In the genomic region with DNA sequence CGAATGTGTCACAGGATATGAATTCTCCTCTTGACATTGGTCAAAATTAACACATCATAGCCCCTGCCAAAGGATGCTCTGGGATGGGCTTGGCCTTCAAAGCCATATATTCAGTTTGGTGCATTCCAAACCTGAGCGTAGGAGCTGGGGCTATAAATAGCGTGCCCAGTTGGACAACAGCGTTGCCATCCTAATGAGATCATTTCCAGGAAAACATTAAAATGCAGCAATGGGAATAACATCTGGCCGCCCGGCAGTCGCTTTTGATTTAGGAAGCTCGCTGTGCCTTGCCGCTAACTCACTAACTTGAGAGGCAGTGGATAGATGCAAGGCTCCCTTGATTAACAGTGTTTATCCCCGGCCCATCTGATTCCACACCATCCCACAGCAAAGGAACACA, we compare ENCODE assay signal across 23 mouse cellular contexts. TPM values are rescaled to one million over a fixed set of nuclear protein-coding genes. Genes with fewer than 3 reads are reported as not detected.
DNase-seq lines count a peak whose midpoint lies in the region; ATAC-seq and TF ChIP-seq lines count a peak whose summit lies in the region.
"Had no signal": no experiment of that assay in that cellular context is flagged by ENCODE, and none has a peak within 500 bp of the region (broad histone marks: within the 10 kb centered on the region; RNA-seq: fewer than 3 reads in every experiment).

No protein-coding gene starts in this region.

- WGBS in forebrain, embryonic 14.5 days = 68% methylated on average over 10 of the region's 10 CpGs
- WGBS in forebrain, embryonic 13.5 days = 79% methylated on average over 10 of the region's 10 CpGs
- WGBS in heart, postnatal 0 days = 34% methylated on average over 10 of the region's 10 CpGs
- WGBS in limb, embryonic 14.5 days = 30% methylated on average over 10 of the region's 10 CpGs
- WGBS in liver, embryonic 12.5 days (ENCODE audit: insufficient replicate concordance) = 74% methylated on average over 10 of the region's 10 CpGs

- H3K4me2 ChIP-seq in forebrain, embryonic 14.5 days (ENCODE audit: low read length) = no peak overlapping the region
- H3K4me2 ChIP-seq in forebrain, embryonic 13.5 days = no peak overlapping the region
- 0 out of 2 replicates have a peak overlapping the region, but pooled peaks have one; percentile 12 for H3K4me2 ChIP-seq in heart, postnatal 0 days (ENCODE audit: low read depth, low read length)
- no peak overlapping the region for H3K4me2 ChIP-seq in limb, embryonic 14.5 days (replicated peaks; ENCODE audit: low read depth, low read length, severe bottlenecking)
- no peak overlapping the region for H3K4me2 ChIP-seq in liver, embryonic 12.5 days
- H3K4me2 ChIP-seq: embryonic facial prominence, embryonic 12.5 days; forebrain, embryonic 15.5 days; heart, embryonic 12.5 days; liver, embryonic 15.5 days; midbrain, embryonic 15.5 days had no signal

- TF ChIP-seq CTCF in heart, postnatal 0 days (IDR thresholded peaks at IDR 0.05; ENCODE audit: low read depth) = no peak

- no peak for ATAC-seq in forebrain, embryonic 14.5 days
- ATAC-seq in forebrain, embryonic 13.5 days = no peak
- ATAC-seq in heart, postnatal 0 days (ENCODE audit: insufficient read depth, low read depth) = peak; percentile 28
- ATAC-seq in limb, embryonic 14.5 days (ENCODE audit: low FRiP score, low read depth) = no peak
- ATAC-seq in liver, embryonic 12.5 days = no peak
- ATAC-seq: activated CD4-positive, CD25-positive, alpha-beta regulatory T cell, adult 4 months; forebrain, embryonic 15.5 days; inflammation-experienced regulatory T-cells, adult 6 months; midbrain, embryonic 15.5 days had no signal

- H3K36me3 ChIP-seq in forebrain, embryonic 14.5 days (ENCODE audit: control insufficient read depth, insufficient read depth, low read length) = no peaks in the 10 kb centered on the region
- no peaks in the 10 kb centered on the region for H3K36me3 ChIP-seq in forebrain, embryonic 13.5 days (ENCODE audit: poor library complexity, severe bottlenecking)
- no peaks in the 10 kb centered on the region for H3K36me3 ChIP-seq in heart, postnatal 0 days (replicated peaks; ENCODE audit: control insufficient read depth, insufficient read depth, low read length)
- no peaks in the 10 kb centered on the region for H3K36me3 ChIP-seq in limb, embryonic 14.5 days (ENCODE audit: control insufficient read depth, insufficient read depth, low read length)
- H3K36me3 ChIP-seq in liver, embryonic 12.5 days = no peaks in the 10 kb centered on the region
- H3K36me3 ChIP-seq: embryonic facial prominence, embryonic 12.5 days; forebrain, embryonic 15.5 days; heart, embryonic 12.5 days; liver, embryonic 15.5 days; midbrain, embryonic 15.5 days had no signal

- intact Hi-C loops in heart, postnatal 25 days (cut with DNase I) = no loop called here

- H3K27ac ChIP-seq in forebrain, embryonic 14.5 days (ENCODE audit: low read depth, low read length) = no peak overlapping the region
- H3K27ac ChIP-seq in forebrain, embryonic 13.5 days = no peak overlapping the region
- H3K27ac ChIP-seq in heart, postnatal 0 days (ENCODE audit: low read depth) = peak overlapping the region; percentile 64; the same call in 1 of the 2 replicates
- 0 out of 2 replicates have a peak overlapping the region, but pooled peaks have one; percentile 33 for H3K27ac ChIP-seq in limb, embryonic 14.5 days (replicated peaks; ENCODE audit: low read depth, low read length)
- no peak overlapping the region for H3K27ac ChIP-seq in liver, embryonic 12.5 days
- H3K27ac ChIP-seq: embryonic facial prominence, embryonic 12.5 days; forebrain, embryonic 15.5 days; liver, embryonic 15.5 days; midbrain, embryonic 15.5 days had no signal

- no peak overlapping the region for H3K4me3 ChIP-seq in forebrain, embryonic 14.5 days (ENCODE audit: low read depth, low read length)
- no peak overlapping the region for H3K4me3 ChIP-seq in forebrain, embryonic 13.5 days
- H3K4me3 ChIP-seq in heart, postnatal 0 days (ENCODE audit: low read depth, low read length) = no peak overlapping the region
- no peak overlapping the region for H3K4me3 ChIP-seq in limb, embryonic 14.5 days (replicated peaks; ENCODE audit: low read length)
- H3K4me3 ChIP-seq in liver, embryonic 12.5 days = no peak overlapping the region
- H3K4me3 ChIP-seq: embryonic facial prominence, embryonic 12.5 days; forebrain, embryonic 15.5 days; heart, embryonic 12.5 days; liver, embryonic 15.5 days; midbrain, embryonic 15.5 days had no signal

- no peaks in the 10 kb centered on the region for H3K27me3 ChIP-seq in forebrain, embryonic 14.5 days (replicated peaks; ENCODE audit: control insufficient read depth, insufficient read depth, low read length)
- no peaks in the 10 kb centered on the region for H3K27me3 ChIP-seq in forebrain, embryonic 13.5 days
- H3K27me3 ChIP-seq in heart, postnatal 0 days (ENCODE audit: control insufficient read depth, insufficient read depth, low read length) = no peaks in the 10 kb centered on the region
- no peaks in the 10 kb centered on the region for H3K27me3 ChIP-seq in limb, embryonic 14.5 days (ENCODE audit: control insufficient read depth, insufficient read depth, low read length)
- no peaks in the 10 kb centered on the region for H3K27me3 ChIP-seq in liver, embryonic 12.5 days (replicated peaks)
- H3K27me3 ChIP-seq: embryonic facial prominence, embryonic 12.5 days; forebrain, embryonic 15.5 days; heart, embryonic 12.5 days; liver, embryonic 15.5 days; midbrain, embryonic 15.5 days had no signal

- peak; percentile 27 for DNase-seq in forebrain, embryonic 14.5 days (ENCODE audit: low spot score)
- DNase-seq in heart, postnatal 0 days (ENCODE audit: low spot score) = no peak
- DNase-seq in heart, postnatal 25 days (ENCODE audit: low spot score) = no peak
- peak; percentile 20 for DNase-seq in lung, postnatal 10 days
- DNase-seq in lung, adult 18-20 months = no peak
- DNase-seq in limb, embryonic 14.5 days (ENCODE audit: low spot score) = peak; percentile 43
- DNase-seq: adrenal gland, postnatal 36 days; cerebellum, postnatal 14 days; kidney, postnatal 36 days; thymus, adult 2 months had no signal

- H3K9ac ChIP-seq in forebrain, embryonic 14.5 days (ENCODE audit: low read length) = no peak overlapping the region
- H3K9ac ChIP-seq in forebrain, embryonic 13.5 days = no peak overlapping the region
- H3K9ac ChIP-seq in heart, postnatal 0 days (replicated peaks; ENCODE audit: low read depth, low read length) = no peak overlapping the region
- H3K9ac ChIP-seq in limb, embryonic 14.5 days (ENCODE audit: low read depth, low read length, severe bottlenecking) = no peak overlapping the region
- no peak overlapping the region for H3K9ac ChIP-seq in liver, embryonic 12.5 days
- H3K9ac ChIP-seq: embryonic facial prominence, embryonic 12.5 days; forebrain, embryonic 15.5 days; heart, embryonic 12.5 days; liver, embryonic 15.5 days; midbrain, embryonic 15.5 days had no signal

- no peak for TF ChIP-seq POLR2A in limb, embryonic 14.5 days (IDR thresholded peaks at IDR 0.05; ENCODE audit: borderline replicate concordance, extremely low read depth, insufficient read depth, insufficient read length)

- TF ChIP-seq EP300 in heart, postnatal 0 days (IDR thresholded peaks at IDR 0.05; ENCODE audit: low read depth) = peak; percentile 46; the same call in 1 of the 2 replicates

- H3K9me3 ChIP-seq in forebrain, embryonic 14.5 days (replicated peaks; ENCODE audit: control insufficient read depth, low read length) = no peaks in the 10 kb centered on the region
- no peaks in the 10 kb centered on the region for H3K9me3 ChIP-seq in forebrain, embryonic 13.5 days (replicated peaks)
- no peaks in the 10 kb centered on the region for H3K9me3 ChIP-seq in heart, postnatal 0 days (replicated peaks; ENCODE audit: control insufficient read depth, low read length)
- no peaks in the 10 kb centered on the region for H3K9me3 ChIP-seq in limb, embryonic 14.5 days (ENCODE audit: control insufficient read depth, low read length)
- H3K9me3 ChIP-seq in liver, embryonic 12.5 days (replicated peaks) = no peaks in the 10 kb centered on the region
- H3K9me3 ChIP-seq: embryonic facial prominence, embryonic 12.5 days; forebrain, embryonic 15.5 days; heart, embryonic 12.5 days; liver, embryonic 15.5 days; midbrain, embryonic 15.5 days had no signal

- H3K4me1 ChIP-seq in forebrain, embryonic 14.5 days (ENCODE audit: control insufficient read depth, insufficient read depth, low read length) = peaks cover 3% of the 10 kb centered on the region; the same call in 1 of the 2 replicates
- no peaks in the 10 kb centered on the region for H3K4me1 ChIP-seq in forebrain, embryonic 13.5 days
- H3K4me1 ChIP-seq in heart, postnatal 0 days (ENCODE audit: control insufficient read depth, insufficient read depth) = peaks cover 9% of the 10 kb centered on the region; the same call in 1 of the 2 replicates
- peaks cover 7% of the 10 kb centered on the region; the same call in 1 of the 2 replicates for H3K4me1 ChIP-seq in limb, embryonic 14.5 days (ENCODE audit: control insufficient read depth, insufficient read depth, low read length)
- H3K4me1 ChIP-seq in liver, embryonic 12.5 days = no peaks in the 10 kb centered on the region
- H3K4me1 ChIP-seq: forebrain, embryonic 15.5 days; liver, embryonic 15.5 days had no signal

RNA-seq across cellular contexts. Expression of gene Lect2, which starts 18.0 kb away (rescaled TPM):
- not detected in 2 replicates for polyA plus RNA-seq in forebrain, embryonic 14.5 days (2014; fragmentation: Nextera tagmentation; extraction: Ambion mirVana)
- not detected in 2 replicates for polyA plus RNA-seq in forebrain, embryonic 13.5 days (2015; fragmentation: Nextera tagmentation; extraction: Ambion mirVana)
- total RNA-seq in heart, postnatal 0 days (2014; rRNA removed; ENCODE audit: low replicate concordance) = not detected in 2 replicates
- polyA plus RNA-seq in heart, postnatal 0 days (2015; fragmentation: Nextera tagmentation; extraction: Ambion mirVana) = not detected in 2 replicates
- not detected for total RNA-seq in heart, postnatal 25 days (2021)
- polyA plus RNA-seq in limb, embryonic 14.5 days (2012; rRNA removed) = not detected in 2 replicates
- polyA plus RNA-seq in limb, embryonic 14.5 days (2014; fragmentation: Nextera tagmentation; extraction: Ambion mirVana) = not detected in 2 replicates
- 31.7 and 38.1 TPM in 2 replicates for polyA plus RNA-seq in liver, embryonic 12.5 days (2016; fragmentation: Nextera tagmentation; extraction: Ambion mirVana)
- total RNA-seq: adrenal gland, postnatal 36 days; layer of hippocampus, postnatal 25 days; left cerebral cortex, postnatal 36 days had no signal
- polyA plus RNA-seq: activated CD4-positive, CD25-positive, alpha-beta regulatory T cell, adult 4 months; embryonic facial prominence, embryonic 12.5 days; forebrain, embryonic 15.5 days; hindbrain, embryonic 11.5 days; inflammation-experienced regulatory T-cells, adult 6 months; midbrain, embryonic 15.5 days; neural tube, embryonic 14.5 days; thymus, adult 2 months had no signal

RNA-seq across cellular contexts. Expression of gene Tgfbi, which starts 43.0 kb away (rescaled TPM):
- polyA plus RNA-seq in forebrain, embryonic 14.5 days (2014; fragmentation: Nextera tagmentation; extraction: Ambion mirVana) = 3.0 and 3.8 TPM in 2 replicates
- polyA plus RNA-seq in forebrain, embryonic 13.5 days (2015; fragmentation: Nextera tagmentation; extraction: Ambion mirVana) = 4.8 and 6.9 TPM in 2 replicates
- 31.3 and 43.1 TPM in 2 replicates for total RNA-seq in heart, postnatal 0 days (2014; rRNA removed; ENCODE audit: low replicate concordance)
- polyA plus RNA-seq in heart, postnatal 0 days (2015; fragmentation: Nextera tagmentation; extraction: Ambion mirVana) = 23.1 and 24.3 TPM in 2 replicates
- 10 to 100 TPM; 19.3 to 23.4 TPM for total RNA-seq in heart, postnatal 25 days (2021)
- 146 and 183 TPM in 2 replicates for polyA plus RNA-seq in limb, embryonic 14.5 days (2012; rRNA removed)
- polyA plus RNA-seq in limb, embryonic 14.5 days (2014; fragmentation: Nextera tagmentation; extraction: Ambion mirVana) = 99.3 and 128 TPM in 2 replicates
- 13.4 and 14.0 TPM in 2 replicates for polyA plus RNA-seq in liver, embryonic 12.5 days (2016; fragmentation: Nextera tagmentation; extraction: Ambion mirVana)

RNA-seq across cellular contexts. Expression of gene Fbxl21, which starts 44.1 kb away (rescaled TPM):
- polyA plus RNA-seq in forebrain, embryonic 14.5 days (2014; fragmentation: Nextera tagmentation; extraction: Ambion mirVana) = 2.9 and 3.5 TPM in 2 replicates
- 1.8 and 1.9 TPM in 2 replicates for polyA plus RNA-seq in forebrain, embryonic 13.5 days (2015; fragmentation: Nextera tagmentation; extraction: Ambion mirVana)
- 0.08 and 1.1 TPM in 2 replicates for total RNA-seq in heart, postnatal 0 days (2014; rRNA removed; ENCODE audit: low replicate concordance)
- 0.70 and 0.92 TPM in 2 replicates for polyA plus RNA-seq in heart, postnatal 0 days (2015; fragmentation: Nextera tagmentation; extraction: Ambion mirVana)
- total RNA-seq in heart, postnatal 25 days (2021) = under 1 TPM; 0.47 to 0.67 TPM
- polyA plus RNA-seq in limb, embryonic 14.5 days (2012; rRNA removed) = 3.0 and 3.2 TPM in 2 replicates
- 2.8 and 3.7 TPM in 2 replicates for polyA plus RNA-seq in limb, embryonic 14.5 days (2014; fragmentation: Nextera tagmentation; extraction: Ambion mirVana)
- polyA plus RNA-seq in liver, embryonic 12.5 days (2016; fragmentation: Nextera tagmentation; extraction: Ambion mirVana) = 0.72 and 0.81 TPM in 2 replicates

Comparison
In these comparisons a context has a peak if more than half of its experiments do, and no peak if none do; other contexts are left out.
1. DNase-seq: peak in forebrain, embryonic 14.5 days (single experiment), lung, postnatal 10 days (single experiment) and limb, embryonic 14.5 days (single experiment); none in heart, postnatal 0 days (single experiment), heart, postnatal 25 days (single experiment) and lung, adult 18-20 months (0 of 2).
2. H3K27ac ChIP-seq: peak in heart, postnatal 0 days (single experiment) and limb, embryonic 14.5 days (single experiment); none in forebrain, embryonic 14.5 days (single experiment), forebrain, embryonic 13.5 days (single experiment) and liver, embryonic 12.5 days (single experiment).
3. RNA of gene Lect2, which starts 18.0 kb away (polyA plus RNA-seq): 31.7 to 38.1 TPM in liver, embryonic 12.5 days; not detected in forebrain, embryonic 13.5 days, not detected in heart, postnatal 0 days, not detected in forebrain, embryonic 14.5 days and not detected in limb, embryonic 14.5 days; every median in the first group is over 10 times any median in the second.